Mouse (Mus musculus): ENCODE data around the gene Tmpo. TPM values are rescaled to one million over a fixed set of nuclear protein-coding genes. Genes with fewer than 3 reads are reported as not detected.

Gene Tmpo
- total and polyA plus RNA-seq, 3 experiments, result 41.1 to 90.6 (median 68.0) TPM

DNA sequence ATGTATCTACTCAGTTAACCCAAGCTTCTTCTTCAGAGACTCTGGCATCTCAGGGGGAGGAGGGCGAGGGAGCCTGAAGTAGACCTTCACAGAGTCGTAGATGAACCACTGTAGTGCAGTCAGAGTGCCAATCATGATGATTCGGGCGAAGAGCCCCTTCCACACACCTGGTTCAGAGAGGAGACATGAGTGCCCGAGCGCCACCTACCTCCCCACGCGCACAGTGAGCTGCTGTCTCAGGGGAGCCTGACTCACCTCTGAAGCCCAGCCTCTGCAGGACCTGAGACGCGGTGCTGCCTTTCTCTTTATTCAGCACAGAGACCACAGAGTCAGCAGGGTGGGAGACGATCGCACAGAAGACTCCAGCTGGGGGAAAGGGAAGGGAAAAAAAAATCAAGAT, 64.2 kb downstream of the Tmpo start:
- no peak for DNase-seq

- no peak for DNase-seq
Measured at GRCm38 (mm10) chr10:91109841-91110240, 71.3 kb downstream of the Tmpo start.

GRCm38 (mm10) chr10:91105981-91106380, 75.1 kb downstream of the Tmpo start:
- DNase-seq, result no peak

GRCm38 (mm10) chr10:91102799-91103590, 78.1 kb downstream of the Tmpo start:
- DNase-seq, result no peak

DNA sequence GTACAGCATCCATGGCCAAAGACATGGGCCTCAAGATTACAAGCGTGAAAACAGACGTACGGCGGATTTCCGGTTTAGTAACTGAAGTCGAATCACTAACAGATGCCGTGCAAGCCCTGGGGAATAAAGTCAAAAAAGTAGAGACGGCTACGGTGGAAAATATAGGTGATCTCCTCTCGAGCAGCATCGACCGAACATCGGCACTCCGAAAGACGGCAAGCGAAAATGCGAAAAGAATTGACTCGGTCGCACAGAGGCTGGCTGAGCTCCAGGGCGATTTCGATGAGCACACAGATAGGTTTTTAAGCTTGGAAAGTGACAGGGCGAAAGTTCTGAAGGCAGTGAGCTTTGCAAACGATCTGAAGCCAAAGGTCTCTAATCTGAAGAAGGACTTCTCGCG, 79.2 kb downstream of the Tmpo start:
- DNase-seq, result no peak

- no peak for DNase-seq
Measured at GRCm38 (mm10) chr10:91100101-91100500, 81.0 kb downstream of the Tmpo start.

- DNase-seq, result no peak
Measured at GRCm38 (mm10) chr10:91098056-91098455, 83.1 kb downstream of the Tmpo start.

Other genes starting within 250 kb of the Tmpo start
- 1 to 10 TPM; 3.5 to 8.3 TPM for gene Apaf1, start 98.5 kb downstream of the Tmpo start, total RNA-seq (2021)
- 2.9 and 3.3 TPM in 2 replicates for gene Apaf1, start 98.5 kb downstream of the Tmpo start, polyA plus RNA-seq (2012; rRNA removed)
- 10 to 100 TPM; 33.1 to 43.7 TPM for gene Ikbip, start 98.4 kb downstream of the Tmpo start, total RNA-seq (2021)
- 1.2 and 2.2 TPM in 2 replicates for gene Ikbip, start 98.4 kb downstream of the Tmpo start, polyA plus RNA-seq (2012; rRNA removed)
- gene Slc25a3, start 57.3 kb downstream of the Tmpo start, total RNA-seq (2021), result 1,000 to 10,000 TPM; 1,193 to 1,310 TPM
- 1,760 and 3,093 TPM in 2 replicates for gene Slc25a3, start 57.3 kb downstream of the Tmpo start, polyA plus RNA-seq (2012; rRNA removed)